Mouse (Mus musculus): ENCODE results near the gene Ostf1.

- no peak for TF ChIP-seq POLR2A (IDR thresholded peaks at IDR 0.05; ENCODE audit: borderline replicate concordance, low read depth, low read length)
- TF ChIP-seq CTCF (IDR thresholded peaks at IDR 0.05; ENCODE audit: low read depth, low read length) = no peak
Measured at GRCm38 (mm10) chr19:18655999-18656398, 24.4 kb upstream of the Ostf1 start.

All from bone marrow macrophage, adult 2 months (primary cell).